Mouse (Mus musculus): ENCODE results near the gene Hist1h4n.
"Not testable (repeated sequence)": the region's sequence is repeated elsewhere in the genome, so short reads cannot be mapped to it uniquely, and the experiment has no call there.

The Hist1h4n gene

GRCm38 (mm10) chr13:21831418-21832394 is at the start of gene Hist1h4n:
TSS of gene Hist1h4n (minus strand) at chr13:21832196.
- peak; percentile 3 for DNase-seq

GRCm38 (mm10) chr13:21880735-21881134 is 48.7 kb upstream of the Hist1h4n start:
- no peak for DNase-seq

- not testable (repeated sequence) for DNase-seq
These were observed 33.5 kb upstream of the Hist1h4n start for GRCm38 (mm10) chr13:21865503-21865902.

GRCm38 (mm10) chr13:21861608-21862007 is 29.6 kb upstream of the Hist1h4n start:
- DNase-seq = no peak

GRCm38 (mm10) chr13:21855698-21856162 is 23.7 kb upstream of the Hist1h4n start:
- no peak for DNase-seq

- DNase-seq = peak; percentile 58
These were observed 23.1 kb upstream of the Hist1h4n start for GRCm38 (mm10) chr13:21855146-21855545.

GRCm38 (mm10) chr13:21852215-21852945 is 20.4 kb upstream of the Hist1h4n start:
- DNase-seq = no peak

GRCm38 (mm10) chr13:21850696-21851095 is 18.7 kb upstream of the Hist1h4n start:
- DNase-seq = not testable (repeated sequence)

- DNase-seq = no peak
These were observed 15.9 kb upstream of the Hist1h4n start for GRCm38 (mm10) chr13:21847883-21848282.

GRCm38 (mm10) chr13:21846356-21846755 is 14.4 kb upstream of the Hist1h4n start:
- DNase-seq = not testable (repeated sequence)

GRCm38 (mm10) chr13:21840508-21840907 is 8.5 kb upstream of the Hist1h4n start:
- not testable (repeated sequence) for DNase-seq

- not testable (repeated sequence) for DNase-seq
These were observed 1.5 kb upstream of the Hist1h4n start, which contains the start of the genes Hist1h2ap and Hist1h2br for GRCm38 (mm10) chr13:21833461-21833860. TSS of gene Hist1h2ap (minus strand) at chr13:21833507. TSS of gene Hist1h2br (plus strand) at chr13:21833743.

GRCm38 (mm10) chr13:21830344-21830743 is 1.7 kb downstream of the Hist1h4n start:
- DNase-seq = no peak

- no peak for DNase-seq
These were observed 3.5 kb downstream of the Hist1h4n start for GRCm38 (mm10) chr13:21828511-21828910.

GRCm38 (mm10) chr13:21820082-21820890 is 11.7 kb downstream of the Hist1h4n start:
- DNase-seq = not testable (repeated sequence)

- not testable (repeated sequence) for DNase-seq
These were observed 19.9 kb downstream of the Hist1h4n start for GRCm38 (mm10) chr13:21812092-21812491.

GRCm38 (mm10) chr13:21811539-21811938 is 20.5 kb downstream of the Hist1h4n start, which contains the start of gene Hist1h4m:
TSS of gene Hist1h4m (plus strand) at chr13:21811746.
- peak; percentile 6 for DNase-seq

- not testable (repeated sequence) for DNase-seq
These were observed 20.9 kb downstream of the Hist1h4n start for GRCm38 (mm10) chr13:21811074-21811473.

- not testable (repeated sequence) for DNase-seq
These were observed 21.9 kb downstream of the Hist1h4n start, which contains the start of the genes Hist1h2bq and Hist1h2ao for GRCm38 (mm10) chr13:21810073-21810472. TSS of gene Hist1h2bq (minus strand) at chr13:21810197. TSS of gene Hist1h2ao (plus strand) at chr13:21810465.

GRCm38 (mm10) chr13:21803058-21803457 is 28.9 kb downstream of the Hist1h4n start:
- DNase-seq = not testable (repeated sequence)

GRCm38 (mm10) chr13:21797163-21797562 is 34.8 kb downstream of the Hist1h4n start:
- not testable (repeated sequence) for DNase-seq

GRCm38 (mm10) chr13:21795584-21795983 is 36.4 kb downstream of the Hist1h4n start:
- DNase-seq = no peak
